Mouse (Mus musculus) liver, embryonic 16.5 days (tissue): ENCODE measurements at regions not wholly inside any gene's neighbourhood (a gene's known extent, or its start where the extent isn't known, plus 50 kb on each side); places are given as distances from the start of the nearest gene placed in this dataset.
A peak's percentile ranks its signal among the peaks of the same experiment; 100 is the strongest.

Source experiments
- ATAC-seq: fragments of 200-750 bp; cut with Nextera tagmentation; 2 replicates; pipeline ENCODE4 v1.8.0; 2017; ENCODE audit warnings: low read depth, mild to moderate bottlenecking, moderate number of reproducible peaks, moderate library complexity
- H3K27ac ChIP-seq: fragments of 300-500 bp; sonication (generic); 2 replicates; pipeline ENCODE4 v1.5.1; 2014; ENCODE audit warnings: mild to moderate bottlenecking, low read length
- H3K27me3 ChIP-seq: fragments of 300-500 bp; sonication (generic); 2 replicates; pipeline ENCODE4 v1.6.1; 2014; ENCODE audit warnings: low read depth, low read length, mixed read lengths; ENCODE audit not compliant: control insufficient read depth, insufficient read depth
- H3K36me3 ChIP-seq: fragments of 300-500 bp; sonication (generic); 2 replicates; pipeline ENCODE4 v1.6.1; 2014; ENCODE audit warnings: mild to moderate bottlenecking; ENCODE audit not compliant: control insufficient read depth, insufficient read depth
- H3K4me1 ChIP-seq: fragments of 300-500 bp; sonication (generic); 2 replicates; pipeline ENCODE4 v1.6.1; 2014; ENCODE audit warnings: low read depth, low read length, mixed read lengths; ENCODE audit not compliant: control insufficient read depth
- H3K4me2 ChIP-seq: fragments of 300-500 bp; sonication (generic); 2 replicates; pipeline ENCODE4 v1.6.1; 2014; ENCODE audit warnings: low read depth, low read length, mixed read lengths
- H3K4me3 ChIP-seq: fragments of 300-500 bp; sonication (generic); 2 replicates; pipeline ENCODE4 v1.5.1; 2014; ENCODE audit warnings: low read depth, mild to moderate bottlenecking, low read length
- H3K9ac ChIP-seq: fragments of 300-500 bp; sonication (generic); 2 replicates; pipeline ENCODE4 v1.6.1; 2014; ENCODE audit warnings: low read depth, low read length
- H3K9me3 ChIP-seq: fragments of 300-500 bp; sonication (generic); replicated peaks from 2 replicates; pipeline ENCODE4 v1.6.1; 2016; ENCODE audit warnings: low read length; ENCODE audit not compliant: control insufficient read depth
- WGBS: fragments of 180-500 bp; shearing (Covaris S2); extraction: QIAGEN DNeasy Blood & Tissue Kit; methylation state at CpG from one replicate; pipeline ENCODE4 v1.1.7; 2014; ENCODE audit not compliant: insufficient replicate concordance; 5-methylcytosine and 5-hydroxymethylcytosine counted together

- 6% methylated on average over 8 of the region's 8 CpGs for WGBS
- H3K27ac ChIP-seq, result no peak overlapping the region
Observed at GRCm38 (mm10) chr16:76762619-76763283, 250.8 kb upstream of the Usp25 start.

GRCm38 (mm10) chr16:76761848-76762247 lies 251.7 kb upstream of the Usp25 start:
- Histone ChIP-seq H3K27ac (no peak overlapping the region), H3K4me3 (no peak overlapping the region), H3K4me2 (no peak overlapping the region), H3K27me3 (no peaks in the 10 kb centered on the region), H3K4me1 (no peaks in the 10 kb centered on the region; the same call in 1 of the 2 replicates), H3K9me3 (no peaks in the 10 kb centered on the region), H3K36me3 (no peaks in the 10 kb centered on the region), H3K9ac (no peak overlapping the region)
- 40% methylated on average over 1 of the region's 1 CpGs for WGBS
- ATAC-seq, result no peak

More at GRCm38 (mm10) chr16:76762619-76763283, 250.8 kb upstream of the Usp25 start:
- no peak overlapping the region for H3K4me2 ChIP-seq
- no peak overlapping the region for H3K4me3 ChIP-seq
- ATAC-seq, result peak; percentile 62
- no peaks in the 10 kb centered on the region for H3K27me3 ChIP-seq
- H3K4me1 ChIP-seq, result no peaks in the 10 kb centered on the region; the same call in 1 of the 2 replicates
- no peaks in the 10 kb centered on the region for H3K36me3 ChIP-seq
- H3K9me3 ChIP-seq, result no peaks in the 10 kb centered on the region
- H3K9ac ChIP-seq, result no peak overlapping the region

- H3K27me3 ChIP-seq, result no peaks in the 10 kb centered on the region
- H3K27ac ChIP-seq, result no peak overlapping the region
- no peaks in the 10 kb centered on the region for H3K36me3 ChIP-seq
- ATAC-seq, result no peak
- H3K4me1 ChIP-seq, result no peaks in the 10 kb centered on the region; the same call in 1 of the 2 replicates
- no peak overlapping the region for H3K4me2 ChIP-seq
- WGBS, result 70% methylated on average over 1 of the region's 1 CpGs
- no peaks in the 10 kb centered on the region for H3K9me3 ChIP-seq
- H3K9ac ChIP-seq, result no peak overlapping the region
- no peak overlapping the region for H3K4me3 ChIP-seq
Observed at GRCm38 (mm10) chr16:76761004-76761403, 252.5 kb upstream of the Usp25 start.

- H3K4me1 ChIP-seq, result no peaks in the 10 kb centered on the region
- H3K4me3 ChIP-seq, result no peak overlapping the region
- H3K9me3 ChIP-seq, result no peaks in the 10 kb centered on the region
- no peaks in the 10 kb centered on the region for H3K36me3 ChIP-seq
- H3K9ac ChIP-seq, result no peak overlapping the region
- H3K27ac ChIP-seq, result no peak overlapping the region
- no peak overlapping the region for H3K4me2 ChIP-seq
- ATAC-seq, result no peak
- whole genome bisulfite sequencing, result 34% methylated on average over 3 of the region's 3 CpGs
- H3K27me3 ChIP-seq, result no peaks in the 10 kb centered on the region
Observed at GRCm38 (mm10) chr16:76754871-76755270, 258.6 kb upstream of the Usp25 start.

GRCm38 (mm10) chr16:76746385-76746784 lies 267.1 kb upstream of the Usp25 start:
- H3K4me3 ChIP-seq, result no peak overlapping the region
- H3K36me3 ChIP-seq, result no peaks in the 10 kb centered on the region
- no peak for ATAC-seq
- no peak overlapping the region for H3K9ac ChIP-seq
- no peaks in the 10 kb centered on the region for H3K27me3 ChIP-seq
- H3K4me2 ChIP-seq, result no peak overlapping the region
- H3K4me1 ChIP-seq, result no peaks in the 10 kb centered on the region
- H3K27ac ChIP-seq, result no peak overlapping the region
- WGBS, result 61% methylated on average over 3 of the region's 3 CpGs
- no peaks in the 10 kb centered on the region for H3K9me3 ChIP-seq

- Histone ChIP-seq H3K9ac (no peak overlapping the region), H3K4me3 (no peak overlapping the region), H3K9me3 (no peaks in the 10 kb centered on the region), H3K4me2 (no peak overlapping the region), H3K36me3 (no peaks in the 10 kb centered on the region), H3K27me3 (no peaks in the 10 kb centered on the region), H3K4me1 (no peaks in the 10 kb centered on the region), H3K27ac (no peak overlapping the region)
- no peak for ATAC-seq
- WGBS, result 55% methylated on average over 3 of the region's 3 CpGs
Observed at GRCm38 (mm10) chr16:76741141-76741540, 272.4 kb upstream of the Usp25 start.

- no peak for ATAC-seq
- H3K4me2 ChIP-seq, result no peak overlapping the region
- no peaks in the 10 kb centered on the region for H3K36me3 ChIP-seq
- no peak overlapping the region for H3K4me3 ChIP-seq
- no peak overlapping the region for H3K27ac ChIP-seq
- no peaks in the 10 kb centered on the region for H3K9me3 ChIP-seq
- 66% methylated on average over 4 of the region's 4 CpGs for WGBS
- H3K4me1 ChIP-seq, result no peaks in the 10 kb centered on the region
- H3K9ac ChIP-seq, result no peak overlapping the region
- no peaks in the 10 kb centered on the region for H3K27me3 ChIP-seq
Observed at GRCm38 (mm10) chr16:76725991-76726390, 287.5 kb upstream of the Usp25 start.

- Histone ChIP-seq H3K4me3 (no peak overlapping the region), H3K4me1 (no peaks in the 10 kb centered on the region), H3K27me3 (no peaks in the 10 kb centered on the region), H3K4me2 (no peak overlapping the region), H3K36me3 (no peaks in the 10 kb centered on the region), H3K27ac (no peak overlapping the region), H3K9me3 (no peaks in the 10 kb centered on the region), H3K9ac (no peak overlapping the region)
- 55% methylated on average over 8 of the region's 8 CpGs for WGBS
- ATAC-seq, result no peak
Observed at GRCm38 (mm10) chr16:76725271-76725670, 288.2 kb upstream of the Usp25 start.

GRCm38 (mm10) chr16:76718809-76719208 lies 294.7 kb upstream of the Usp25 start:
- H3K4me1 ChIP-seq, result no peaks in the 10 kb centered on the region
- H3K27me3 ChIP-seq, result no peaks in the 10 kb centered on the region
- no peak for ATAC-seq

More at GRCm38 (mm10) chr16:76718809-76719208, 294.7 kb upstream of the Usp25 start:
- Histone ChIP-seq H3K27ac (no peak overlapping the region), H3K9me3 (no peaks in the 10 kb centered on the region), H3K36me3 (no peaks in the 10 kb centered on the region), H3K9ac (no peak overlapping the region), H3K4me2 (no peak overlapping the region), H3K4me3 (no peak overlapping the region)
- WGBS, result 71% methylated on average over 1 of the region's 1 CpGs
